ENCODE assay signal across 8 mouse cellular contexts in the genomic region with DNA sequence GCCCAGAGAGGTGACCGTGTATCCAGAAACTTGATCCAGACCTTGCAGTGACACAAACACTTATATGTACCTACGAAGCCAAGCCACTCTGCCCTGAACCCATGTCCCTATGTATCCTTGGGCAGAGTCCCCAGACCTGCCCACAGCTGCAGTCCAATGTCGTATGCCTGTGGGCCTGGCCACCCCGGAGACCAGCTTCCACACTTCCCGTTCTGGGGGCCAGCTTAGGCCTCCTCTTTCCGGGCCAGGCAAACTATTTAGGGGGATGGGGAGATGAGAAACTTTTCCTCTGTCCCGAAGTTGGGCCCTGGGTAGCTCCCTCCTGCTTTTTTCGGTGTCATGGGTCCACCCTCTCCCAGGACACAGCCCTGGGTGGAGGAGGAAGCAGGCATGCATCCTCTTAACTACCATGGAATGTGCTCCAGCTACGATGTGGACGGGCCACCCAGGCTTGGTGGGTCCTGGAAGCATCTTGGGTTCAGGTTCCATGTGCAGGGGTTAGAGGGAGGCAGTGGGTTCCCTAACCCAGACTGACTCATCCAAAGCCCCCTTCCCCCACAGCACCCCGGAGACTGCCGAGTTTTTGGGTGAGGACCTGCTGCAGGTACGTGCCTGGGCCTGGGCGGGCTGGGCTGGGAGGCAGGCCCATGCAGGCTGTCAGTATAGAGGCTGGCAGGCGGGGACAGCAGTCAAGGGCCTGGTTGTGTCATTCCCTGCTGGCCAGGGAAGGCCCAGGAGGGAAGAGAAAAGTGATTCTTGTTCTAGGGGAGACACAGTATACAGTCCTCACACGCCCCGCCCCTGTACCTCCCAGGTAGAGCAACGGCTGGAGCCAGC. TPM values are rescaled to one million over a fixed set of nuclear protein-coding genes. Genes with fewer than 3 reads are reported as not detected.
DNase-seq lines count a peak whose midpoint lies in the region; ATAC-seq and TF ChIP-seq lines count a peak whose summit lies in the region.

No protein-coding gene starts in this region.

- 0 out of 2 replicates have a peak, but pooled peaks cover 13% of the 10 kb centered on the region for H3K4me1 ChIP-seq in lung, embryonic 14.5 days (ENCODE audit: insufficient read depth)
- H3K4me1 ChIP-seq in forebrain, embryonic 10.5 days: peaks cover 65% of the 10 kb centered on the region
- H3K4me1 ChIP-seq in limb, embryonic 11.5 days (ENCODE audit: control insufficient read depth, insufficient read depth, low read length): peaks cover 20% of the 10 kb centered on the region

- H3K36me3 ChIP-seq in lung, embryonic 14.5 days (ENCODE audit: insufficient read depth): peaks cover 32% of the 10 kb centered on the region
- peaks cover 20% of the 10 kb centered on the region for H3K36me3 ChIP-seq in forebrain, embryonic 10.5 days (replicated peaks)
- peaks cover 11% of the 10 kb centered on the region; the same call in 1 of the 2 replicates for H3K36me3 ChIP-seq in limb, embryonic 11.5 days (ENCODE audit: control insufficient read depth, insufficient read depth, low read length)

- no peaks in the 10 kb centered on the region for H3K27me3 ChIP-seq in lung, embryonic 14.5 days (ENCODE audit: insufficient read depth, low read length)
- peaks cover 29% of the 10 kb centered on the region for H3K27me3 ChIP-seq in forebrain, embryonic 10.5 days (ENCODE audit: poor library complexity, severe bottlenecking)
- H3K27me3 ChIP-seq in limb, embryonic 11.5 days (ENCODE audit: control insufficient read depth, insufficient read depth, low read length): no peaks in the 10 kb centered on the region

- H3K9ac ChIP-seq in lung, embryonic 14.5 days: peak overlapping the region; percentile 74
- peak overlapping the region; percentile 76 for H3K9ac ChIP-seq in limb, embryonic 11.5 days (ENCODE audit: low read length)

- WGBS in lung, embryonic 14.5 days: 15% methylated on average over 18 of the region's 18 CpGs
- 14% methylated on average over 18 of the region's 18 CpGs for WGBS in forebrain, embryonic 10.5 days
- 9% methylated on average over 18 of the region's 18 CpGs for WGBS in limb, embryonic 11.5 days

- intact Hi-C loops in left cerebral cortex, postnatal 36 days (cut with DNase I): no loop called here

- TF ChIP-seq CTCF in lung, embryonic 14.5 days (IDR thresholded peaks at IDR 0.05; ENCODE audit: low read depth): no peak

- peak; percentile 37 for DNase-seq in lung, embryonic 14.5 days
- DNase-seq in lung, postnatal 25 days (ENCODE audit: low spot score): no peak
- no peak for DNase-seq in forebrain, embryonic 10.5 days (ENCODE audit: extremely low spot score, low spot score)
- no peak for DNase-seq in limb, embryonic 11.5 days (ENCODE audit: low spot score)
- peak; percentile 30 for DNase-seq in neural tube, embryonic 10.5 days (ENCODE audit: extremely low spot score, low spot score)
- no peak for DNase-seq in left cerebral cortex, adult 9 months (ENCODE audit: low spot score in 2 of 2)
- DNase-seq in left cerebral cortex, postnatal 36 days (ENCODE audit: low spot score in 2 of 2): no peak
- no peak for DNase-seq in layer of hippocampus, postnatal 10 days (ENCODE audit: low spot score in 2 of 2)

- peak overlapping the region; percentile 51 for H3K27ac ChIP-seq in lung, embryonic 14.5 days (ENCODE audit: low read depth)
- H3K27ac ChIP-seq in forebrain, embryonic 10.5 days: peak overlapping the region; percentile 83
- peak overlapping the region; percentile 67; the same call in 1 of the 2 replicates for H3K27ac ChIP-seq in limb, embryonic 11.5 days (replicated peaks; ENCODE audit: low read depth, low read length)

- no peaks in the 10 kb centered on the region for H3K9me3 ChIP-seq in lung, embryonic 14.5 days (ENCODE audit: low read depth, low read length)
- H3K9me3 ChIP-seq in forebrain, embryonic 10.5 days: no peaks in the 10 kb centered on the region
- no peaks in the 10 kb centered on the region for H3K9me3 ChIP-seq in limb, embryonic 11.5 days (ENCODE audit: control insufficient read depth, low read length)

- H3K4me3 ChIP-seq in lung, embryonic 14.5 days (ENCODE audit: low read depth, low read length): peak overlapping the region; percentile 72
- peak overlapping the region; percentile 76 for H3K4me3 ChIP-seq in forebrain, embryonic 10.5 days
- H3K4me3 ChIP-seq in limb, embryonic 11.5 days (ENCODE audit: low read depth, low read length): peak overlapping the region; percentile 85

- ATAC-seq in lung, embryonic 14.5 days (ENCODE audit: insufficient read depth): 0 out of 2 replicates have a peak, but pooled peaks have one; percentile 18
- 0 out of 2 replicates have a peak, but pooled peaks have one; percentile 22 for ATAC-seq in limb, embryonic 11.5 days (ENCODE audit: insufficient number of reproducible peaks, low FRiP score, low TSS enrichment, low read depth)

- peak overlapping the region; percentile 89 for H3K4me2 ChIP-seq in lung, embryonic 14.5 days
- peak overlapping the region; percentile 77 for H3K4me2 ChIP-seq in limb, embryonic 11.5 days (ENCODE audit: low read depth, severe bottlenecking)

RNA-seq across cellular contexts. Expression of gene Sh3bp1, which starts 1.2 kb away (rescaled TPM):
- 43.5 and 43.9 TPM in 2 replicates for polyA plus RNA-seq in lung, embryonic 14.5 days (2014; fragmentation: Nextera tagmentation; extraction: Ambion mirVana)
- polyA plus RNA-seq in forebrain, embryonic 10.5 days (2016; fragmentation: Nextera tagmentation; extraction: Ambion mirVana): 21.0 and 21.5 TPM in 2 replicates
- polyA plus RNA-seq in limb, embryonic 11.5 days (2014; fragmentation: Nextera tagmentation; extraction: Ambion mirVana): 45.0 and 50.9 TPM in 2 replicates
- 10 to 100 TPM; 23.7 to 31.5 TPM for total RNA-seq in left cerebral cortex, postnatal 36 days (2021)
- 10 to 100 TPM in 1 of 2 experiments, 1 to 10 TPM in 1; 8.6 to 12.1 TPM for total RNA-seq in layer of hippocampus, postnatal 10 days (2021)

RNA-seq across cellular contexts. Expression of gene Gm49510, which starts 1.3 kb away (rescaled TPM):
- polyA plus RNA-seq in lung, embryonic 14.5 days (2014; fragmentation: Nextera tagmentation; extraction: Ambion mirVana): 0.18 and 0.70 TPM in 2 replicates
- polyA plus RNA-seq in forebrain, embryonic 10.5 days (2016; fragmentation: Nextera tagmentation; extraction: Ambion mirVana): 0.23 and 0.35 TPM in 2 replicates
- 0.92 and 1.0 TPM in 2 replicates for polyA plus RNA-seq in limb, embryonic 11.5 days (2014; fragmentation: Nextera tagmentation; extraction: Ambion mirVana)
- total RNA-seq in left cerebral cortex, postnatal 36 days (2021): under 1 TPM in 1 of 2 experiments, not detected in 1; 0.97 TPM
- total RNA-seq in layer of hippocampus, postnatal 10 days (2021): not detected

RNA-seq across cellular contexts. Expression of gene Pdxp, which starts 12.9 kb away (rescaled TPM):
- polyA plus RNA-seq in lung, embryonic 14.5 days (2014; fragmentation: Nextera tagmentation; extraction: Ambion mirVana): 17.9 and 21.9 TPM in 2 replicates
- polyA plus RNA-seq in forebrain, embryonic 10.5 days (2016; fragmentation: Nextera tagmentation; extraction: Ambion mirVana): 26.1 and 26.9 TPM in 2 replicates
- polyA plus RNA-seq in limb, embryonic 11.5 days (2014; fragmentation: Nextera tagmentation; extraction: Ambion mirVana): 38.2 and 39.6 TPM in 2 replicates
- 100 to 1,000 TPM; 159 to 192 TPM for total RNA-seq in left cerebral cortex, postnatal 36 days (2021)
- total RNA-seq in layer of hippocampus, postnatal 10 days (2021): 100 to 1,000 TPM; 135 to 139 TPM

RNA-seq across cellular contexts. Expression of gene Gga1, which starts 23.8 kb away (rescaled TPM):
- 50.9 and 57.0 TPM in 2 replicates for polyA plus RNA-seq in lung, embryonic 14.5 days (2014; fragmentation: Nextera tagmentation; extraction: Ambion mirVana)
- polyA plus RNA-seq in forebrain, embryonic 10.5 days (2016; fragmentation: Nextera tagmentation; extraction: Ambion mirVana): 46.8 and 52.6 TPM in 2 replicates
- 30.9 and 32.7 TPM in 2 replicates for polyA plus RNA-seq in limb, embryonic 11.5 days (2014; fragmentation: Nextera tagmentation; extraction: Ambion mirVana)
- 10 to 100 TPM; 57.6 to 65.0 TPM for total RNA-seq in left cerebral cortex, postnatal 36 days (2021)
- 10 to 100 TPM; 56.8 to 58.0 TPM for total RNA-seq in layer of hippocampus, postnatal 10 days (2021)

RNA-seq across cellular contexts. Expression of gene Lgals1, which starts 25.7 kb away (rescaled TPM):
- polyA plus RNA-seq in lung, embryonic 14.5 days (2014; fragmentation: Nextera tagmentation; extraction: Ambion mirVana): 799 and 855 TPM in 2 replicates
- polyA plus RNA-seq in forebrain, embryonic 10.5 days (2016; fragmentation: Nextera tagmentation; extraction: Ambion mirVana): 200 and 217 TPM in 2 replicates
- polyA plus RNA-seq in limb, embryonic 11.5 days (2014; fragmentation: Nextera tagmentation; extraction: Ambion mirVana): 567 and 570 TPM in 2 replicates
- total RNA-seq in left cerebral cortex, postnatal 36 days (2021): 10 to 100 TPM; 19.3 to 25.0 TPM
- 10 to 100 TPM; 31.2 to 37.7 TPM for total RNA-seq in layer of hippocampus, postnatal 10 days (2021)

Comparison
In these comparisons a context has a peak if more than half of its experiments do, and no peak if none do; other contexts are left out.
1. DNase-seq: peak in lung, embryonic 14.5 days (single experiment) and neural tube, embryonic 10.5 days (single experiment); none in lung, postnatal 25 days (single experiment), forebrain, embryonic 10.5 days (single experiment), limb, embryonic 11.5 days (single experiment), left cerebral cortex, adult 9 months (0 of 2), left cerebral cortex, postnatal 36 days (0 of 2) and layer of hippocampus, postnatal 10 days (0 of 2).
2. Peak in every context shown above with its lines, with median percentiles within 50 percentile points of each other: H3K27ac ChIP-seq and H3K4me3 ChIP-seq.